Mouse (Mus musculus): ENCODE results near the gene 4933436I01Rik.

4933436I01Rik gene

GRCm38 (mm10) chrX:67921350-67921749, at the start of gene 4933436I01Rik:
Gene 4933436I01Rik (minus strand): TSS chrX:67921450.
- no peak for DNase-seq (ENCODE audit: low spot score in 2 of 2)

GRCm38 (mm10) chrX:67924769-67925470, 3.7 kb upstream of the 4933436I01Rik start:
- no peak for DNase-seq (ENCODE audit: low spot score in 2 of 2)

- DNase-seq (ENCODE audit: low spot score in 2 of 2), result no peak
Measured at GRCm38 (mm10) chrX:67883406-67883805, 37.8 kb downstream of the 4933436I01Rik start.
